Mouse (Mus musculus) cerebellum, adult 2 months (tissue): Measurements from ENCODE around the gene Rbbp4.

Source experiments
- CTCF ChIP-seq: fragments of 200-500 bp; IDR thresholded peaks from 2 replicates; pipeline ENCODE4 v1.5.1; 2011; ENCODE audit warnings: low read depth, mild to moderate bottlenecking, control low read depth, low read length, moderate library complexity, borderline replicate concordance; ENCODE audit not compliant: insufficient read depth
- POLR2A ChIP-seq: fragments of 200-500 bp; IDR thresholded peaks from 2 replicates; pipeline ENCODE4 v1.6.1; 2011; ENCODE audit warnings: low read length, control low read depth, borderline replicate concordance; ENCODE audit not compliant: insufficient read depth

DNA sequence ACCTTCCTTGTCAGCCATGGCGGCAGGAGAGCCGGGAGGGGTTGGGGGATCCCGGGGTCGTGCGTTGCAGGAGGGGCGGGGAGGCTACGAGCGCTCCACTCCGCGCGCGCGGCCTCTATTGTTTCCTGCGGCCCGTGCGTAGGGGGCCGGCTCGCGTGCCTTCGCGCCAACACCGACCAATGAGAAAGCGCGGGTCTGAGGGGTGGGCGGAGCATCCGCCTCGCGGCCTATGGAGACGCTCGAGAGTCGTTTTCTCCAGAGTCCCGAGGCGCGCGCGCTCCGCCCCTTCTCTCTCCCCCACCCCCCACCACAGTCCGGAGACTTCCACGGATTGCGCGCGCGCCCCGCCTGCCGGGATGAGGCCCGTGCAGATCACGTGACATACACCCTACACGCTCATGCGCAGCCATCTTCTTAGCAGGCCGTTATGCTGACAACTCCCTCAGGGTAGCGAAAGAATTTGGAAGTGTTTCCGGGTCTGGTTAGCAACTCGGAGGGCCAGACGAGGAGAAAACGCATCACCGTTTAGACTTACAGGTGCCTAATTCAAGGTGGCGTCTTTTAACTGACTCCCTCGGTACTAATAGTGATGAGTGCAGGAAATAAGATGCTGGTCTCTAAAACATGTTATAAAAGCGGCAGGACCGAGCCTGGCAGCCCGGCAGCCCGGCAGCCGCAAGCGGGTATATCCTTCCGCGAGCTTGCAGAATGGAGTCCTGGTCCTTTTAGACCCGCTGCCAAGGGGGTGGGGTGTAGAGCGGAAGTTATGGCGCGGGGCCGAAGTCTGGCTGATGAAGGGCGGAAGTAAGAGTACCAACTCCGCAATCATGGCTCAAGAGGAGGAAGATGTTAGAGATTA is at the start of gene Rbbp4, which contains the start of gene Zbtb8os:
- TF ChIP-seq POLR2A (peak; percentile 77), CTCF (no peak)
